Mouse (Mus musculus): ENCODE results near the gene Klf15.

The Klf15 gene

DNA sequence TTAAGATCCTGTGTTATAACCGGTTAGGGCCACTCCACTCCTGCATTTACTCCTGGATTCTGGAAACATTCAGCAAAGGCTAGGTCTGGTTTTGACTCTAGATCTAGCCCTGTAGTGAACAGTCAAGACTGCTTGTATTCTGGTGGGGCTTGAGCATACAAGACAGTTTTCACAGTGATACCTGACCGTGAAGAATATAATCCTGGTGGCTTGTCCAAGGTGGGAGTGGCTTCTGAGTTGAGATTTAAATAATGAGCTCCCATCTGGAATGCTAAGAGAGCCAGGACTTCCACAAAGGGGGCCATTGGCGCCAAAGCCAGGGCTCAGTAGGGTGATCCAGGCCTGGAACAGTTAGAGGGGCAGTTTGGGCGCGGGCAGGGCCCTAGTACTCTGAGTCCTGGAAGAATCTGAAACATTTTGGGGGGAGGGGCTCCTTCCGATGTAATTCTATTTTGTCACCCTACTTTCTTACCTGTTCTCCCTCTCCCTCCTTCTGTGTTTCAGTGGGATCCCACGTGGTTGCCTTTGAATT is 1.6 kb downstream of the Klf15 start:
- in situ Hi-C loops (cut with MboI, MseI): no loop called here

DNA sequence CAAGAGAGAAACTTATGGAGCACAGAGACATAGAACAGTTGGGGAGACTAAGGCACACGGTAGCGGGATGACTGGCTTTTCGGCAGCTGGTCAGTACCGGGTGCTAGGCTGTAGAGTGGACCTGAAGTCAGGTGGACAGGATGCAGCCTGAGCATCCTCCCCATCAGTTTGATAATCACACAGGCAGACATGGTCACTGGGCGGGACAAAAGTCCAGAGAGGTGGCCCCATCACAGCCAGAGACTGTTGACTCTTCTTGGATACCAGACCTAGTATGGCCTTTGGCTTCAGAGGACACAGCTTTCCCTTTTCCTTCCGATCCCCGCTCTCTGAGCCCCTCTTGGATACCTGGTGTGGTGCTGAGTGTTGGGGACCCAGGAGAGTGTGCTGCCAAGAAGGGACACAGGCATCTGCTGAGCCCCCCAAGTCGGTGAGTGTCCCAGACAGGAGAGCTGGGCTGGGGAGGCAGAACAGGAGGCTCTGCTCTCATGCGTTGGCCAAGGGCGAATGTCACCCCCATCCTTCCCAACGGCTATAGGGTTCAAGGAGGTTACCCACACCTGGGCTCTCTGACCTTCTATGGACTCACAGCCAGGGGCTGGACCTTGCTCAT is 2.8 kb downstream of the Klf15 start:
- in situ Hi-C loops (cut with MboI, MseI): no loop called here

DNA sequence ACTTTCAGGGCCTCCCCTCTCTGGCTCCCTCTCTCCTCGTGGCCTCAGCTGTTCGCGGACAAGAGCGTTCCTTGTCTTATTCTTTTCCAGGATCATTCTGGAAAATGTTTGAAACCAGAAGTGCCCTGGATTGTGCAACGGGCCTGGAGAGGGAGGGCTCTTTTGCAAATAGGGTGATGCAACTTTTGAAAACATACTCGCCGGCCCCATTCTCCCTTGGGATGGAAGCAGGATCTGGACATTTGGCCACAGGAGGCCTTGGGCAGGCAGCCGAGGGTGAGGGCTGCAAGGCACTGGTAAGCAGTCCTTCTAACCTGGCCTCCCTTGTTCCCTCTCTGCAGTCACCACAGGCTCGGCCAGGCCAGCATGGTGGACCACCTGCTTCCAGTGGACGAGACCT is 3.7 kb downstream of the Klf15 start:
- in situ Hi-C loops (cut with MboI, MseI): no loop called here

DNA sequence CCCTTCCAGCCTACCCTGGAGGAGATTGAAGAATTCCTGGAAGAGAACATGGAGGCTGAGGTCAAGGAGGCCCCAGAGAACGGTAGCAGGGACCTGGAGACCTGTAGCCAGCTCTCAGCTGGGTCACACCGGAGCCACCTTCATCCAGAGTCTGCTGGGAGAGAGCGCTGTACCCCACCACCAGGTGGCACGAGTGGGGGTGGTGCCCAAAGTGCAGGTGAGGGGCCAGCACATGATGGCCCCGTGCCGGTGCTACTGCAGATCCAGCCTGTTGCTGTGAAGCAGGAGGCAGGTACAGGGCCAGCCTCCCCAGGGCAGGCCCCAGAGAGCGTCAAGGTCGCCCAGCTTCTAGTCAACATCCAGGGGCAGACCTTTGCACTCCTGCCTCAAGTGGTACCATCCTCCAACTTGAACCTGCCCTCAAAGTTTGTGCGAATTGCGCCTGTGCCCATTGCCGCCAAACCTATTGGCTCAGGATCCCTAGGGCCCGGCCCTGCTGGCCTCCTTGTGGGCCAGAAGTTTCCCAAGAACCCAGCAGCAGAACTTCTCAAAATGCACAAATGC is 4.6 kb downstream of the Klf15 start:
- in situ Hi-C loops (cut with MboI, MseI): no loop called here

DNA sequence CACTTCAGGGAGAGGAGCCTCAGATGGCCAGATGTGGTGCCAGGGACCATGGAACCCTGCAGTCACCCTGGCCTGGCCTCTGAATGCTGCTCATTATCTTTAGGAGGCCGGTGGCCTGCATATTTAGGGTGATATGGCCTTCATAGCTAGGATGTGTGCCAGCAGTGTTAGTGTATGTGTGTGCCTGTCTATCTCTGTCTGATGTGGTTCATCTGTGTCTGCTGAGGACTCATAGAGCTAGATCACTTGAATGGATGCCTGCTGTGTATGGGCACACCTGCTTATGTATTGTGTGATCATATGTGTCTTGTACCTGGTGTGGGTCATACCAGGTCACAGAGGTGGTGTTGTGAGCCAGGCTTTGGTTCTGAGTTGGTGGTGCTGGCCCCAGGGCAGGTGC is 5.8 kb downstream of the Klf15 start:
- in situ Hi-C loops (cut with MboI, MseI): no loop called here

DNA sequence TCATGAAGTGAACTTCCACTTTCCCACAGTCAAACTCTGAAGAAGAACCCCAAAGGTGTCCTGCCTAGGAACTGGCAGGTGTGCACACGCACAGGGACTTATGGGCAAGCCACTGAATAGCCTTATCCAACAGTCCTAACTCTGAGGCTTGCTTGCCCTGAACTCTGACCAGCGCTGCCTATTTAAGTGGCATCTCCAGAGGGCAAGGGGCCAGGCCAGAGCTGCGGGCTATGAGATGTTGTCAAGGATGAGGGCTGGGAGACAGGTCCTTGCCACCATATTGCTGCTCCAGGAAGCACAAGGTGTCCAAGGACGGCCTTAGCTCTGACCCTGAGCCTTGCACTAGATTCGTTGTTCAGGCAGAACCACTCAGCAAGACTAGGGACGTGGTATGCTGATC is 6.7 kb downstream of the Klf15 start:
- in situ Hi-C loops (cut with MboI, MseI): no loop called here

DNA sequence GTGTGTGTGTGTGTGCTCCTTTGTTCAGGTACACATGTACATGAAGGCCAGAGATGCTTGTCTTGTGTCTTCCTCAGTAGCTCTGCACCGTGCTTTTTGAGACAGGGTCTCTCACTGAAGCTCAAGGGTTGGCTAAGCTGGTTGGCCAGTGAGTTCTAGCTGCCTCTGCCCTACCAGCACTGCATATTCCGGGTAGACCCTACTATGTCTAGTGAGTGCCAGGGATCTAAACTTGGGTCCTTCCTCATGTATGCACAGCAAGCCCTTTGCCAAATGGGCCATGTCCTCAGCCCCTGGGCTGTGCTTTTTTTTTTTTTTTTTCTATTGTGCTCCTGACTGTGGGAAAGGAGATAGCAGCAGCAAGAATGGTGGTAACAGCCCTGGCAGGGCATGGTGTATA is 7.9 kb downstream of the Klf15 start:
- in situ Hi-C loops (cut with MboI, MseI): no loop called here

DNA sequence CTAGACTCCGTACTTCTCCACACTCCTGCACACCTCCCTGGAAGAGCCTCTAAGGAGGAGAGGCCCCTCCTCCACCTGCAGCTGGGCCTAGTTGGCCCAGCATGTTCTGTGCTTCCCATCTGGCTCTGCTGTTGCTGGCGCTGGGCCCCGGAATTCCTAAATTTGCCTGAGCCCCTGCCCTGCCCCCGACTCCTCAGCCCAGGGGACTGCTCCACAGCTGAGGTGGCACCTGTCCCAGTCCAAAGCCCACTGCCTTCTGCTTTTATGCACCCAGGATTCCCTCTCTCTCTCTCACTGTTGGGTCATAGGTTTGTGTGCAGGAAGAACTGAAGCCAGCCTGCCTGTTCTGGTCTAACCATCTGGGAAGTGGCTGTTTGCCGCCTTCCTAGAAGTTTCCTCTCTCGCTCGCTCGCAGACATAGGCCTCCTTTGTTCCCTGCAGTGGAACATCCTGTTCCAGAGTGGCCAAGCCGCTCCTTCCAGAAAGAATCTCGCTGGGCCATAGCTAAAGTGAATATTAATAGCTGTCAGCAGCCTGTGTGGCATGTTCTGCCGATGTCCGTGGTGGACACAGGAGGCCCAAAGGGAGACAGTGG is 8.7 kb downstream of the Klf15 start:
- in situ Hi-C loops (cut with MboI, MseI): no loop called here

DNA sequence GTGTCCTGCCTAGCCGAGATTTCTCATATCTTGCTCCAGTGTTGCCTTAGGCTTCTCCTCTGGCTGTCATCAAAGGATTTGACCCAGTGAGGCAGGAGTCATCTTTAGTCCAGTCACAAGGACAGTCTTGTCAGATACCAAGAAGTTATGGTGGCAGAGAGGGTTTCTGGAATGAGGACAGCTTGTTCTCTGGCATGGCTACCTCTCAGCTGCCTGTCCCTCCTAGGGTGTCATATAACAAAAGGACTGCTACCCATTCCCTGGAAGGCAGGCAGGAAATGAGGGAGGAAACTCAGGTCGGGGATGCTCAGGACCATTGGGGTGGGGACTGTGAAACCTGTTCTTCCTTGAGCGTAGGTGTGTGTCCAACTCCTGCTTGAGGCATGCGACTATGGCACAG is 9.7 kb downstream of the Klf15 start:
- in situ Hi-C loops (cut with MboI, MseI): no loop called here

DNA sequence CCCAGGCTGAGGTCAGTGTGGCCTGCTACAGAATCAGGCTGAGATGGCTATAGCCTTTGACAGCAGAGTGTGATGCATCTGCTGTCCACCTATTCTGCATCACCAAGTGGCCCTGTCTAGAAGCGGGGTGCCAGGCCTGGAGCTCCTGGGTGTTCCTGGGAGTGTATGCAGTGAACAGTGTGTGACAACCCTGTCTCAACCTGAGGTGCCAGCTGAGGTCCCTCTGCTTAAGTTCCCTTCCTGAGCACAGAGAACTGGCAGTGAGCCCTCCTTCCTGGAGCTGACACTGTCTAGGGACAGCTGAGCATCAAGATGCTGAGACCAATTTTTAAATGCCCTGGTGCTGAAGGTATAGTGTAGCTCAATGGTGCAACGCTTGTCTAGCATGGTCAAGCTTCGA is 10.3 kb downstream of the Klf15 start:
- in situ Hi-C loops (cut with MboI, MseI): no loop called here

DNA sequence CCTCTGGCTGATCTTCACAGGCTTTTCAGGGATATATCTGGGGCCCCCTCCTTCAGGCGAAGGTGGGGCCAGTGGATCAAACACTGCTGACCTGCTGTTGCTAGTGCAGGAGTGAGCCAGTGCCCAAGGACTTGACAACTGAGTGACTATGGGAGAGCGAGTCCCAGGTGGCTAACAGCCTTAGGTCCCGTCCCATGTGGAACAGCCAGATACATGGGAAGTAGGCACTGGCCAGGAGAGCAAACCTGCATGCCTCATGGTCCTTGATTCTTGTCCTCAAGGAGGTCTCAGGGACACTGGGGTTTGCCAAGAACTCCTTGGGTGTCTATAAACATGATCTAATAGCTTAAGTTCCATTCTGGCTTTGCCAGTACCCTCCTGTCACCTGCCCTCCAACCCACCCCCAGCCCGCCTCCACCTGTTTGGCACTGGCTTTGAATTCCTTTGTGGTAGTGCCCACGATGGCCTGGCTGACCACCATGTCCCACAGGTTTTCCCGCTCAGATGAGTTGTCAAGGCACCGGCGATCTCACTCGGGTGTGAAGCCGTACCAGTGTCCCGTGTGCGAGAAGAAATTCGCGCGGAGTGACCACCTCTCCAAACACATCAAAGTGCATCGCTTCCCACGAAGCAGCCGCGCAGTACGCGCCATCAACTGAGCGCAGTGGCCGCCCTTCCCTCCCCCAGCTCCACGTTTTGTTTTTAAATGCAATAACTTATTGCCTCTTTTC is 11.4 kb downstream of the Klf15 start:
- in situ Hi-C loops (cut with MboI, MseI): no loop called here

DNA sequence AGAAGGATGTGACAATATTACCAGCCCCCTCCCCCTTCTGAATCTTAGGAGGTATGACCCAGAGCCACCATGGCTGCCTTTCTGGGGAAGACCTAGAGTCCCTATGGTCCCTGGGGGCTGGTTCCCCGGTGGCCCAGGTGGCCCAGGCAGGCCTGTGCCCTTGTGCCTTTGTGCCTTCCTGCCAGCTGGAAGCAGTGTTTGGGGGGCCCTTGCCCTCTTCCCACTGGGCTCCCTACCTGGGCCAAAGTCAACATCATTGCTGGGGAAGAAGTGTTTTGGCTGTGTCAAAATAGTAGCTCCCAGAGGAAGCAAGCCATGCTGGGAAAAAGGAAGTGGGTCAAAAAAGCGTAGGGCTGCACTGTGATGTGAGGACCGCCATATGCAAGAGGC is 12.0 kb downstream of the Klf15 start:
- in situ Hi-C loops (cut with MboI, MseI): no loop called here

DNA sequence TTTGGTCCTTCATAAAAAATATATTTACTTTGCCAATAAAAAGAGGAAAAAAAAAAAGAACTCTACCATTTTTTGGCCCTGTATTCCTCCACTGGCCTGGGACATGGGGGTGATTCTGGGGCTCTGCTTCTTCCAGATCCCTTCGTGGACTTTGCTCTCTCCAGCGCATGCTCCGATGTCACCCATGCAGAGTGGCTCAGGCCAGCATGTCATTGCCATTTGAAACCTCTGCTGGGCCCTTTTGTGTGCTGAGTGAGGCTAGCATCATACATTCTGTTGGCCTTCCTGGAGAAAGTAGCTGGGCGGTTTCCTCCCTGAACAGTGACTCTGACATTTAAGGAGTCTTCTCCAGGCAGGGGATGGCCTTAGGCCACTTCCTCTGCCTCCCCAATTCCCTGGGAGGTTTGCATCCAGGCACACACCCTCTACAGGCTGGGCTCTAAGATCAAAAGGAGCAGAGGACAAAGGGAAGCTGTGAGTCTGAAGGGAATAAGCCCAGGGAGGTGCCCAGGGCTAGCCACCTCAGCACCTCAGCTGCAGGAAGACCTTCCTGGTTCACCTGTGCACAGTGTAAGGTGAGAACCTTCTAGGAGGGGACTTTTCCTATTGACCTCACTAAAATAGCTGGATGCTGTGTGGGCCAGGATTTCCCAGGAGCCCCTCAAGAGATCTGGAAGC is 12.9 kb downstream of the Klf15 start:
- in situ Hi-C loops (cut with MboI, MseI): no loop called here

DNA sequence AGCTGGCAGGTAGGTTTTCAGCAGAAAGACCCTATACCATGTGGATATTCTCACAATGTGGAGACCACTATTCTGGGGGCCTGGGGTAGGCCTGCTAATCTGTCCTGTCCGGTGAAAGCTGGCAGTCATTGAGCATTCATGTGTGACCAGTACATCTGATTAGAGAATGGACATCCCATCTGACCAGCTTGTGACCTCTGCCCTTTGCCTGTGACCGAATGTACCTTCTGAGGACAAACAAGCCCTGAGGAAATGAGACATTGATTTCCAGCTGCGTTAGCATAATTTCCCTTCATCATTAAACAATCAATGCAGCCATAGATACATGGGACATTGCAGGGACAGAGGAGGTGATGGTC is 13.5 kb downstream of the Klf15 start:
- in situ Hi-C loops (cut with MboI, MseI): no loop called here

DNA sequence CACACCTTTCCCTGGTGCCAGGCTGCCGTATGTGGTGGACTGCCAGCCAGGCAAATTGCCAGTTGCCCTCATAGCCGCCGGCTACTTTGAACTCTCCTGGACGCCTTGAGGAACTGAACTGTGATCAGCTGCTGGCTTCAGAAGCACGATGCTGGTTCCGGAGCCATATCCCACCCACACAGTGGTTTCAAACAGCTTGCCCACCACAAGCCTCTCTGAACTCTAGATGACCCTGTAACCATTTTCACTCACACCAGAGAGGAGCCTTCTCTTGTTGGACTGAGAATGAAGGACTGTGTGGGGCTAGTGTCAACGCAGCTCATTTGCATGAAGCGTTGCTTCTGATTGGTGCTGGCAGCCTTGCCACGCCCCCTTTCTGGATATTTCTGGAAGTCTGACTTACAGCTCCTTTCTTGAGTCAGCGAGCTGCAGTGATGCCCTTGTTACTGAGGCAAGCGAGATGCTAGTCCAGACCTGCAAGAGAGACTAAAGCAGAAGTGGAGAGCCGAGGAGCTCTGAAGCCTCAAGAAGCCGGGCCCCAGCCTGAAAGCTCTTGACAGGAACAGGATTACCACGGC is 14.7 kb downstream of the Klf15 start:
- in situ Hi-C loops (cut with MboI, MseI): no loop called here

DNA sequence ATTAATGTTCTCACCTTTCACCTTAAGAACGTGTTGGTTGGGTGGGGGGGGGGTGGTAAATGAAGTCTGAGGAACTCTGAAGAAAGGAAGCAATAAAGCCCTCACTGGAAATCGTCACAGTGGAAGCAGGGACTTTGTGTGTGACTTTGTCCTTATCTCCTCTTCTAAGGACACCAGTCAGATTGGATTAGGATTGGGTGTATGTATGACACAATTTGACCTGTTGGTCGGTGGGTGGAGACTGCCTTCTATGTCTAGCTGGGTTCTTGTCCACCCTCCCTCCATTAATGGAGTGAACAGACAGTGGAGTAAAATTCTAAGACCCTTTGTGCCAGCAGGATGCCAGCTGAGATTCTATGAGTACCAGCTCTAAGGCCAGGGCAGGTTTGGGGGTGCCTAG is 21.9 kb downstream of the Klf15 start:
- in situ Hi-C loops (cut with MboI, MseI): no loop called here

DNA sequence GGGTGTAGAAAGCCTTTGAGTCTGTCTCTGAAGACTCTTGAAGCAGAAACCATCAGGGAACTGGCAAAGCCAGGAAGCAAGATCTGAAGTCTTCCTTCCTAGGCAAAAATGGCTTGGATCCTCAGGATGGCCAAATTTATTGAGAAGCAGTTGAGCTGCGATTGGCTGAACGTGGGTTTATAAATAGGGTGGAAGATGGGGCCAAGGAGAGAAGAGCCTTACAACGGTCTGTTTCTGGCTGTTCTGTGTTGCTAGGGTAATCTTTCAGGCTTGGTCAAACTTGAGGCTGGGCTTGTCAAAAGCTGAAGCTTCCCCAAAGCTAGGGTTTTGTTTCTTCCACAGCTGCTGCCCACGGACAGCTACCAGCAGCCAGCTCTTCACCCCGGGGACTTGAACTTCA is 22.5 kb downstream of the Klf15 start:
- in situ Hi-C loops (cut with MboI, MseI): no loop called here

DNA sequence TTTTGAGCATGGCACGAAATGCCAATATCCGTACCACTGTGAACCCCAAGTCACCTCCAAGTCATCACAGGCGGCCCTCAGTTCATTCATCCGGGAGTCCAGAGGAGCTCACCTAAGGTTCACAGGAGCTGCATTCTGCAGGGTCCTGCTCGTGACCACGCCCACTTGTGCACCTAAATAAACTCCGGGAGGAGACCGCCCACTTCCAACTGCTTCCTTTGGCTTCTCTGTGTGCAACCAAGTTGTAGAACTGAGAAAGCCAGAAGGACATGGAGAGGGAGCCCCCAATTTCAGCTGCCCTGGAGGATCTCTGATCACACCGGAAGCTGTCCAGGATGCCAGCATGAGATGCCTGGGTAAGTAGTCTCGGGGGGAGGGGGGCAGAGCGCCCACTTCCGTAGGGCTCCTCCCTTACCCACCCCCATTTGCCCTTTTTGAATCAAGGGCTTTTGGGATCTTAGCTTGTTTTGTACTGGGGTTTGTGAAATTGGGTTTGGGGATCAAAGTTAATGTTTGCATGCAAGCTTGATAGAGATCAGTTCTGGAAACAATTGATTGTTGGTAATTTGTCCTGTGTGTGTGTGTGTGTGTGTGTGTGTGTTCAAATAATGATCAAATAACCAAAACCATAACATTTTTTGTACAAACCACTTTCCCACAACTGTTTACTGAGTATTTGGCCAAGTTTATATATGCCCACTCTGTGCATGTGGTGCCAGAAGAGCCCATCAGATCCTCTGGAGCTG is 24.0 kb downstream of the Klf15 start, which contains the start of gene Aldh1l1:
Gene Aldh1l1 (plus strand): TSS at position 252 of the 746 bp plus-strand sequence.
- in situ Hi-C loops (cut with MboI, MseI): no loop called here

DNA sequence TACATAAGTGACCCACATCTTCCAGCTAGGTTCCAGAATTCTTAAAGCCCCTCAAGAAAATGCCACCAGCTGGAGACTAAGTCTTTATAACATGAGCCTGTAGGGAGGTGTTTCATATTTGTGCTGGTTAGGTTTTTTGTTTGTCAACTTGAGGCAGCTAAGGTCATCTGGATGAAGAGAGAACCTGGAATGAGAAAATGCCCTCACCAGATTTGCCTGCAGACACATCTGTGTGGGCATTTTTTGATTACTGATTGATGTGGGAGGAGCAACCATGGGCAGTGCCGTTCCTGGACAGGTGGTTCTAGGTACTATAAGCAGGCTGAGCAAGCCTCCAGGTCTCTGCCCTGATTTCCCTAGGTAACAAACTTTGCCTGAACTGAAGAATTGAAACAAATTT is 25.2 kb downstream of the Klf15 start:
- in situ Hi-C loops (cut with MboI, MseI): no loop called here

DNA sequence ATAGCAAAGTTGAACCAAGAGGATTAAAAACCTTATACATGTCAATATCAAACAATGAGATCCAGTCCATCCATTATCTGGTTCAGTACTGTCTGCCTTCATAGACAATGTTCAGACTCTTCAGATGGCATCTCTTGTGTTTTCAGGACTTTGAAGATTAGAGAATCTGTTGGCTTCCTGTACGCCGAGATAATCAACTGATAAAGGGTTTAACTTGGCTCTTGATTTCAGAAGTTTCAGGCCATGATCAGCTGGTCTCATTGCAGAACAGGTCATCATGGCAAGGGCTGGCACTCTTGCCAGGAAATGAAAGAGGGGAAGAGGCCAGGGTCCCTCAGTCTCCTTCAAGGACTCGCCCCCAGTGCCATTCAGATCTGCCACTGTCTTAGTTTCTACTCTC is 27.2 kb downstream of the Klf15 start:
- in situ Hi-C loops (cut with MboI, MseI): no loop called here

DNA sequence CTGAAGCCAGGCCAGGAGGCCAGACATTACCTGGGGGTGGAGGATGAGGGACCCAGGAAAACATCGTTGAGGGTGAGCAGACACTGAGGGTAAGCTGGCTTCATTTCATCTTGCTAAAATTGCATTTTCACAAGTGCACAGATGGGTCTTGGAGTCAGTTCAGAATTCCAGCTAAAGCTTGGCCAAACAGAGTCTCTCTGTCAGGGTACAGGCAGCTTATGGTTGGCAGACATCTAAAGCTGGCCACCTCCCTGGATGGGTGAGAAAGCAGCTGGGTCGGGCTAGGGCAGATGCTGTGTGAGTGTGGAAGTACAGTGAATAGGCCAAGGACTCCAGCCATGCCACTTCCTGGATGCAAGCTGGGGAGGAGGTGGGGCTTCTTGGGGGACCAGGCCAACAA is 28.6 kb downstream of the Klf15 start:
- in situ Hi-C loops (cut with MboI, MseI): no loop called here

Measured in T-helper 1 cell (primary cell).